Mouse (Mus musculus) erythroblast, embryonic 14.5 days (primary cell): Measurements from ENCODE around the gene Cdc42bpa.

Experiments used
- GATA1 ChIP-seq: IDR thresholded peaks from 2 replicates; pipeline ENCODE4 v1.6.1; 2012; ENCODE audit warnings: low read length, inconsistent platforms, mixed read lengths
- TAL1 ChIP-seq: IDR thresholded peaks from 3 replicates; pipeline ENCODE4 v1.6.1; 2012; ENCODE audit warnings: low read length, inconsistent platforms, mixed read lengths

- no peak for TF ChIP-seq GATA1
- TF ChIP-seq TAL1: no peak
Measured at GRCm38 (mm10) chr1:179958871-179959720, 1.2 kb upstream of the Cdc42bpa start.
